Mouse (Mus musculus) embryonic facial prominence, embryonic 14.5 days (tissue): ENCODE results near the gene Cbx6. TPM values are rescaled to one million over a fixed set of nuclear protein-coding genes. Genes with fewer than 3 reads are reported as not detected.

Experiments
- ATAC-seq: fragments of 200-750 bp; cut with Nextera tagmentation; 2 replicates; pipeline ENCODE4 v1.8.0; 2017; ENCODE audit warnings: low read depth, moderate number of reproducible peaks, moderate TSS enrichment
- DNase-seq: peaks from one replicate; pipeline ENCODE4 v3.0.0-alpha.2; 2015; ENCODE audit warnings: low spot score
- H3K27ac ChIP-seq: fragments of 300-500 bp; sonication (generic); replicated peaks from 2 replicates; pipeline ENCODE4 v1.5.1; 2014; ENCODE audit warnings: low read depth, mild to moderate bottlenecking, low read length, moderate library complexity
- H3K27me3 ChIP-seq: fragments of 300-500 bp; sonication (generic); replicated peaks from 2 replicates; pipeline ENCODE4 v1.6.1; 2014; ENCODE audit warnings: low read length; ENCODE audit not compliant: control insufficient read depth, insufficient read depth
- H3K36me3 ChIP-seq: fragments of 300-500 bp; sonication (generic); 2 replicates; pipeline ENCODE4 v1.6.1; 2014; ENCODE audit warnings: low read length, mixed read lengths; ENCODE audit not compliant: control insufficient read depth, insufficient read depth
- H3K4me1 ChIP-seq: fragments of 300-500 bp; sonication (generic); 2 replicates; pipeline ENCODE4 v1.6.1; 2014; ENCODE audit warnings: antibody characterized with exemption, low read length; ENCODE audit not compliant: control insufficient read depth, insufficient read depth
- H3K4me2 ChIP-seq: fragments of 300-500 bp; sonication (generic); 2 replicates; pipeline ENCODE4 v1.6.1; 2014; ENCODE audit warnings: low read depth, mild to moderate bottlenecking, low read length, moderate library complexity, mixed read lengths
- H3K4me3 ChIP-seq: fragments of 300-500 bp; sonication (generic); 2 replicates; pipeline ENCODE4 v1.5.1; 2014; ENCODE audit warnings: low read depth, mild to moderate bottlenecking, low read length
- H3K9ac ChIP-seq: fragments of 300-500 bp; sonication (generic); 2 replicates; pipeline ENCODE4 v1.6.1; 2014; ENCODE audit warnings: low read depth, mild to moderate bottlenecking, low read length, moderate library complexity, mixed read lengths
- H3K9me3 ChIP-seq: fragments of 300-500 bp; sonication (generic); 2 replicates; pipeline ENCODE4 v1.6.1; 2016; ENCODE audit warnings: low read length; ENCODE audit not compliant: control insufficient read depth
- WGBS: fragments of 180-500 bp; shearing (Covaris S2); extraction: QIAGEN DNeasy Blood & Tissue Kit; methylation state at CpG from one replicate; pipeline ENCODE4 v1.1.7; 2014; 5-methylcytosine and 5-hydroxymethylcytosine counted together
- polyA plus RNA-seq: library from polyadenylated mRNA; unstranded; fragments of >200 nt; fragmentation: Nextera tagmentation; extraction: Ambion mirVana; gene quantifications from 2 replicates; pipeline ENCODE4 v1.2.1, GENCODE M21; 2014

Cbx6 gene
- polyA plus RNA-seq, 1 experiment from 2014 or later, result 50.2 TPM

DNA sequence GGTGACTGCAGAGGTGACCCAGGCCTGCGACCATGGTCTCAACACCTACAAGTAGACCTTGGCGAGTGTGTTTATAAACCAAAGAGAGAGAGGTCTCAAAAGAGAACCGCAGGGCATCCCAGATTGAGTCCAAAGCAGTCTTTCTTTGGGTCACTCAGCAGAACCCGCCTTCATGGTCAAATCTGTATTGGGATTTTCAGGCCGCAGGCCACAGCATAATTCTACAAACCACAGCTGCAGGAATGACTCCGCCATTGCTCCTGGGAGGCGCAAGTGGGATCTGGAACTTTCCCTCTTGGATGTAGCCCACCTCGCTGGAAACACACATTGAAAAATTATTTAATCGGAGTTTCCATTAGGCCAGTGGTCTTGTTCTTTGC lies 383 bp upstream of the Cbx6 start:
- H3K9ac ChIP-seq, result peak overlapping the region; percentile 55; the same call in 1 of the 2 replicates
- DNase-seq (no peak), ATAC-seq (no peak)
- H3K9me3 ChIP-seq, result no peaks in the 10 kb centered on the region
- peaks cover 22% of the 10 kb centered on the region for H3K4me1 ChIP-seq
- H3K27me3 ChIP-seq, result no peaks in the 10 kb centered on the region
- H3K4me3 ChIP-seq, result peak overlapping the region; percentile 89
- peak overlapping the region; percentile 96 for H3K27ac ChIP-seq
- peaks cover 11% of the 10 kb centered on the region for H3K36me3 ChIP-seq
- WGBS, result 44% methylated on average over 8 of the region's 9 CpGs
- peak overlapping the region; percentile 85 for H3K4me2 ChIP-seq

DNA sequence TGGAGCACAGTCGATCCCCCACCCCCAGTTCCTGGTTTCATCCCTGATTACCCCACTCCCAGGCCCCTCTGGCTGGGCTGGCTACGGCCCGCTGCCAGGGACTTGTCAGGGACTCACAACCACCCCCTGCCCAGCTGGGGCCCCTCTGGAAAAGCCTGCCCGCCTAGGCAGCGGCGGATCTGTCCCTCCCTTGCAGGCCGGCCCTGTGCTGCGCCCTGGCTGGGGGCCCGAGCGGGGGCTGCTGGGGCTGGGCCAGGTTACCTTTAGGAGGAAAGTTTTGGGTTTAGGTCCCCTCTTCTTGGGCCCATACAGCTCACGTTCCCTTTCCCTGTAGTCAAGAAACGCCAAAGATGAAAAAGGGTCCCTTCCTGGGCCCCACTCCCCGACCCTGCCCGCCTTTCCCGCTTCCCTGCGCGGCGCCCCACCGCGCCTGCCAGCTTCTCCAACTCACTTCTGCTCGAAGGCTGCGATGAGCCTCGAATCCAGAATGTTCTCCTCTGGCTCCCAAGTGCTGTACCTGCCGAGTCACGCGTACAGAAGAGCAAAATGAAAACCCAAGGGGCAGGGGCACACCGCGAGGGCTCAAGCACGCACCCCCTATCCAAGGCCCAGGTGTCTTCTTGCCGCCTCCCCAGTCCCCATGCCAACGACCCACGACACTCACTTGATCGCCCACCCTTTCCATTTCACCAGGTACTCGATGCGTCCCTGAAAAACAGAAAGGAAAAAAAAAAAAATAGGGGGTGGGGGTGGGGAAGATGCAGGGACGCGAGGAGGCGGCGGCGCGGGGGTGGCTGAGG lies 1.0 kb downstream of the Cbx6 start:
- H3K4me1 ChIP-seq, result peaks cover 22% of the 10 kb centered on the region
- under 1% methylated on average over 35 of the region's 41 CpGs for WGBS
- no peaks in the 10 kb centered on the region for H3K27me3 ChIP-seq

DNA sequence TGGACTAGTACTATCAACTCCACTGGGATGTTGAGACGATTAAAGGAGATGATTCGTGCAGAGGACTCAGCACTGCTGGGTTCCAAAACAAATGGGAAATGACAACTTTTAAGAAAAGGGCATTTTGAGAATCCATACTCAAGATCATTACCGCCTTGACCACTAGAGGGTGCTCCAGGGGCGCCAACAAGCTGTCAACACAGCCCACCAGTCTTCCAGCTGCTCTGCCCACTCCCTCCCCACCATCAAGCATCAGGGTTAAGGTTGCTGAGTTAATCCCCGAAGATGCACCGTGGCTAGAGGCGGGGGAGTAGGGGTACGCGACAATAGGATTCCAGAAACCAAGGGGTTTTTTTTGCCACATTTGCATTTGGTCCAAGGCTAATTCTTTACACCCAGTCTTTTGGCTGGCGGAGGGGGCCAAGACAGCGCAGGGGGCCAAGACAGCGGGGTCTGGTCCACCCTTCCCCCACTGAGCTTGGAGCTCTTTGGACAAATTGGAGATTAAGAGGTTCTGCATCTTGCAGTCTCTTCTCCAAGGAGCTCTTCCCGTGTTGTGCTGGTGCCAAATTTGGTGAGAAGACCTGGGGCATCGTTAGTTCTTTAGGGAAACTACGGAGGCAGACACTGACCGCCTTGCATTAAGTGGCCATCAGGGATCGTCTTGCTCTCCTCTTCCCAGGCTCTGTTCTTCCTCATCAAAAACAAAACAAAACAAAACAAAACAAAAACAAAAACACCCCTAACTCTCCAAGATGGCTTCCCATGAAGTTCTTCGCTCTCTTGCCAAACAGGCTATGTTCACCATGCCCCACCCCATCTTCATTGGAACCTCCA lies 2.2 kb downstream of the Cbx6 start:
- peak overlapping the region; percentile 89 for H3K4me3 ChIP-seq
- no peaks in the 10 kb centered on the region for H3K9me3 ChIP-seq
- H3K4me1 ChIP-seq, result peaks cover 22% of the 10 kb centered on the region
- H3K27ac ChIP-seq, result peak overlapping the region; percentile 96
- no peaks in the 10 kb centered on the region for H3K27me3 ChIP-seq
- ATAC-seq, result peak; percentile 28; the same call in 1 of the 2 replicates
- H3K4me2 ChIP-seq, result peak overlapping the region; percentile 85
- WGBS, result 26% methylated on average over 18 of the region's 18 CpGs
- peak overlapping the region; percentile 90; the same call in 1 of the 2 replicates for H3K9ac ChIP-seq
- peaks cover 32% of the 10 kb centered on the region for H3K36me3 ChIP-seq
- DNase-seq, result peak; percentile 92

More for the DNA sequence above, 1.0 kb downstream of the Cbx6 start:
- H3K4me3 ChIP-seq, result peak overlapping the region; percentile 89
- peak; percentile 38 for ATAC-seq
- peak overlapping the region; percentile 85 for H3K4me2 ChIP-seq
- peak overlapping the region; percentile 90 for H3K9ac ChIP-seq
- H3K36me3 ChIP-seq, result peaks cover 21% of the 10 kb centered on the region
- peak overlapping the region; percentile 96 for H3K27ac ChIP-seq
- DNase-seq, result peak; percentile 83
- H3K9me3 ChIP-seq, result no peaks in the 10 kb centered on the region

DNA sequence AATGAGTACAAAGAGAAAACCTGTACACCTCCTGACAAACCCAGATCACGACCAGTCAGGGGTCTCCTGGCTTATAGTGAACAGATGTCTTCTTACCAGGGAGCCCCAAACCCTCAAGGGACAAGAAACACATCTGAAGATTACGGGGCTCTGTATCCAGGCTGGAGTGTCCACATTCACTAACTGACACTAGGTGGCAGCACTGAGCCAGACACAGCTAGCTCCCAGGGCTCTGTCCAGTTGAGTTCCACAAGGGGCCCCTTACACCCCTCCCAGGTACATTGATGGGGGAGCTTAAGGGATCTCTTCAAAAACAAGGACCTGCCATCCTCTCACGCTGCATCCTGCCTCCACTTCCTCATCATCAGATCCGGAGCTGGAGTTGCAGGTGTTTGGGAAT lies 4.1 kb downstream of the Cbx6 start:
- ATAC-seq (no peak), DNase-seq (peak; percentile 87)
- H3K27me3 ChIP-seq, result no peaks in the 10 kb centered on the region
- H3K4me3 ChIP-seq, result no peak overlapping the region
- WGBS, result 12% methylated on average over 4 of the region's 4 CpGs
- no peak overlapping the region for H3K27ac ChIP-seq
- no peaks in the 10 kb centered on the region for H3K9me3 ChIP-seq
- peaks cover 20% of the 10 kb centered on the region for H3K4me1 ChIP-seq
- peaks cover 50% of the 10 kb centered on the region for H3K36me3 ChIP-seq
- no peak overlapping the region for H3K9ac ChIP-seq
- no peak overlapping the region for H3K4me2 ChIP-seq

GRCm38 (mm10) chr15:79829431-79829830 lies 5.1 kb downstream of the Cbx6 start:
- no peaks in the 10 kb centered on the region for H3K9me3 ChIP-seq
- no peak overlapping the region for H3K4me3 ChIP-seq
- peaks cover 12% of the 10 kb centered on the region for H3K4me1 ChIP-seq
- ATAC-seq (no peak), DNase-seq (no peak)
- peaks cover 59% of the 10 kb centered on the region for H3K36me3 ChIP-seq
- no peak overlapping the region for H3K27ac ChIP-seq
- no peaks in the 10 kb centered on the region for H3K27me3 ChIP-seq
- no peak overlapping the region for H3K4me2 ChIP-seq
- WGBS, result 77% methylated on average over 5 of the region's 5 CpGs
- H3K9ac ChIP-seq, result no peak overlapping the region

- H3K36me3 ChIP-seq, result peaks cover 66% of the 10 kb centered on the region
- peaks cover 12% of the 10 kb centered on the region for H3K4me1 ChIP-seq
- no peaks in the 10 kb centered on the region for H3K27me3 ChIP-seq
- H3K4me3 ChIP-seq, result no peak overlapping the region
- ATAC-seq (no peak), DNase-seq (no peak)
- WGBS, result 69% methylated on average over 39 of the region's 46 CpGs
- H3K27ac ChIP-seq, result no peak overlapping the region
- no peak overlapping the region for H3K4me2 ChIP-seq
- no peak overlapping the region for H3K9ac ChIP-seq
- no peaks in the 10 kb centered on the region for H3K9me3 ChIP-seq
Observed at GRCm38 (mm10) chr15:79828366-79829035, 6.0 kb downstream of the Cbx6 start.

GRCm38 (mm10) chr15:79827778-79828210 lies 6.7 kb downstream of the Cbx6 start:
- no peaks in the 10 kb centered on the region for H3K9me3 ChIP-seq
- peaks cover 11% of the 10 kb centered on the region for H3K4me1 ChIP-seq
- no peaks in the 10 kb centered on the region for H3K27me3 ChIP-seq
- DNase-seq, result no peak
- no peak overlapping the region for H3K4me3 ChIP-seq
- no peak overlapping the region for H3K9ac ChIP-seq
- no peak for ATAC-seq
- 88% methylated on average over 9 of the region's 11 CpGs for WGBS
- H3K36me3 ChIP-seq, result peaks cover 73% of the 10 kb centered on the region
- H3K27ac ChIP-seq, result no peak overlapping the region
- no peak overlapping the region for H3K4me2 ChIP-seq

DNA sequence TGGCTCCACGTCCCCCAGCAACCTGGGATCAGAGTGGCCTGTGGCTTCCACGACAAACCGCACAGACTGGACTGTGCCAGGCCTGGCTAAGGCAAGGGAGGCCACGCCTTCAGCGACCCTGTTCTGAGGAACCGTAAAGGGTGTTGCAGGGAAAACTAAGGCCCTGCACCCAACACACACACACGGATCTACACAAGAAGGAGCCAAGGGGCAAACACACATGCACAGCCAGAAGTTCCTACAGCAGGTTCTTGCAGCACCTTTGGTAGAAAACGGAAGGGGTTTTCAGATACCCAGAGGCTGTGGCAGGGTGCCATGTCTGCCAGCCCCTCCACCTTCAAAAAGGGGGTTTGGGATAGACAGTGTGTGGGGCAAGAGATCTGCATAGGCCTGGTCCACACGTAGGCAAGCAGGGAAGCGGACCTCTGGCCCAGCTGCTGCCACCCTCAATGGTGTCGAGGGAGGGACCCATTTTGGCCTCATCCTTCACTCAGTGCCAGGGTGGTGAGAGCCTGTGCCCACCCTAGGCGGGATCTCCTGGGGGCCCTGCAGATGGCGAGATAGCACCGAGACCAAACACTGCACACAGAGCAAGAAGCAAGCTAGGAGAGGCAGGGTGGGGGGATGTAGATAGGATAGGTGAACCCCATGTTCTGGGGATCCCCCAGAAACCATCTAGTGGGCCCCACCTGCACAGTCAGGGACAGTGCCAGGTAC lies 7.3 kb downstream of the Cbx6 start:
- ATAC-seq, result no peak
- peaks cover 76% of the 10 kb centered on the region for H3K36me3 ChIP-seq
- H3K9me3 ChIP-seq, result no peaks in the 10 kb centered on the region
- H3K4me1 ChIP-seq, result peaks cover 8% of the 10 kb centered on the region
- H3K4me2 ChIP-seq, result no peak overlapping the region
- H3K9ac ChIP-seq, result no peak overlapping the region
- no peak for DNase-seq
- H3K27ac ChIP-seq, result no peak overlapping the region
- 83% methylated on average over 14 of the region's 14 CpGs for WGBS
- H3K27me3 ChIP-seq, result no peaks in the 10 kb centered on the region
- H3K4me3 ChIP-seq, result no peak overlapping the region
